11 mouse cellular contexts compared by ENCODE assay signal in the genomic region with DNA sequence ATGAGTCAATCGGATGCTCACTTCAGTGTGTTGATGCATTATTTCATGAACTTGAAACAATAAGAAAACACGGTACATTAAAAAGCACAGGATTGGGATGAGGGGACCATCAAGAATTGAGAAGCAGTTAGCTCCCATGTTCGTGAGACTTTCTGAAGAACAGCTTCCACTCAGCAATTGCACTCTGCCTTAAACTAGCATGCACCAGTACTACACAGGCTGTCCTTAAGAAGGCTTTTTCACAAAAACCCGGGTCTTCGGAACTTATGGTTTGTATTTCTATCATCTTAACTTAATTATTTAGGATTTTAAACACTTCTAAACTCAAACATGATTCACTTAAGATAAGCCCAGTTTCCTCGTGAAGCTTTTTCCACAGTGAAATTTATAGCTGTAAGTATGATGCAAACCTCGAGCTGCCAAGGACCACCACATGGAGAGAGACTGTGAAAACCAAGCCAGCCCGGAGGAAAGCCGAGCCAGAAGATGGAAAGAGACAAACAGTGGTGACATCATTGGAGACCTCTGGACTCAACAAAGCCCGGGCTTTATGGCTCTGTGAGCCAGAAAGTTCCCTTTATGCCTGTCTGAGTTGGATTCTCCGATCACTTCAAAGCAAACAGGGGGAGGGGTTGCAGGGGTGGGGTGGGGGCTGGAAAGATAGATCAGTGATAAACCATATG.
DNase-seq lines count a peak whose midpoint lies in the region; ATAC-seq and TF ChIP-seq lines count a peak whose summit lies in the region.
"Had no signal": no experiment of that assay in that cellular context is flagged by ENCODE, and none has a peak within 500 bp of the region (broad histone marks: within the 10 kb centered on the region; RNA-seq: fewer than 3 reads in every experiment).

No protein-coding gene starts in this region.

- H3K4me1 ChIP-seq in hindbrain, embryonic 15.5 days (replicated peaks) = 0 out of 2 replicates have a peak, but pooled peaks cover 6% of the 10 kb centered on the region
- 0 out of 2 replicates have a peak, but pooled peaks cover 4% of the 10 kb centered on the region for H3K4me1 ChIP-seq in hindbrain, embryonic 14.5 days (replicated peaks; ENCODE audit: control insufficient read depth, insufficient read depth, low read length)
- H3K4me1 ChIP-seq in midbrain, postnatal 0 days (ENCODE audit: insufficient read depth, low read length) = no peaks in the 10 kb centered on the region
- 0 out of 2 replicates have a peak, but pooled peaks cover 3% of the 10 kb centered on the region for H3K4me1 ChIP-seq in midbrain, embryonic 16.5 days (ENCODE audit: control insufficient read depth, insufficient read depth, low read length)
- no peaks in the 10 kb centered on the region for H3K4me1 ChIP-seq in stomach, embryonic 15.5 days
- H3K4me1 ChIP-seq: liver, embryonic 15.5 days; neural tube, embryonic 12.5 days had no signal

- 57% methylated on average over 11 of the region's 11 CpGs for WGBS in hindbrain, embryonic 15.5 days
- WGBS in hindbrain, embryonic 14.5 days = 61% methylated on average over 11 of the region's 11 CpGs
- 55% methylated on average over 11 of the region's 11 CpGs for WGBS in midbrain, postnatal 0 days
- 56% methylated on average over 11 of the region's 11 CpGs for WGBS in midbrain, embryonic 16.5 days
- 41% methylated on average over 11 of the region's 11 CpGs for WGBS in stomach, embryonic 15.5 days

- 0 out of 2 replicates have a peak, but pooled peaks have one; percentile 66 for ATAC-seq in hindbrain, embryonic 15.5 days (ENCODE audit: low FRiP score, low read depth)
- ATAC-seq in hindbrain, embryonic 14.5 days (ENCODE audit: low FRiP score) = no peak
- ATAC-seq in midbrain, postnatal 0 days (ENCODE audit: low FRiP score) = no peak
- no peak for ATAC-seq in midbrain, embryonic 16.5 days
- peak; percentile 70; the same call in 1 of the 2 replicates for ATAC-seq in stomach, embryonic 15.5 days (ENCODE audit: insufficient read depth, low FRiP score, low read depth)

- H3K36me3 ChIP-seq in hindbrain, embryonic 15.5 days = no peaks in the 10 kb centered on the region
- H3K36me3 ChIP-seq in hindbrain, embryonic 14.5 days (replicated peaks; ENCODE audit: control insufficient read depth, insufficient read depth) = no peaks in the 10 kb centered on the region
- no peaks in the 10 kb centered on the region for H3K36me3 ChIP-seq in midbrain, postnatal 0 days (ENCODE audit: insufficient read depth, low read length)
- H3K36me3 ChIP-seq in midbrain, embryonic 16.5 days (ENCODE audit: control insufficient read depth, insufficient read depth, low read length) = no peaks in the 10 kb centered on the region
- no peaks in the 10 kb centered on the region for H3K36me3 ChIP-seq in stomach, embryonic 15.5 days
- H3K36me3 ChIP-seq: liver, embryonic 15.5 days; neural tube, embryonic 12.5 days had no signal

- H3K27me3 ChIP-seq in hindbrain, embryonic 15.5 days = no peaks in the 10 kb centered on the region
- H3K27me3 ChIP-seq in hindbrain, embryonic 14.5 days (ENCODE audit: control insufficient read depth, insufficient read depth, low read length) = no peaks in the 10 kb centered on the region
- no peaks in the 10 kb centered on the region for H3K27me3 ChIP-seq in midbrain, postnatal 0 days (ENCODE audit: insufficient read depth, low read length)
- no peaks in the 10 kb centered on the region for H3K27me3 ChIP-seq in midbrain, embryonic 16.5 days (ENCODE audit: control insufficient read depth, insufficient read depth, low read depth, low read length)
- H3K27me3 ChIP-seq in stomach, embryonic 15.5 days (replicated peaks) = no peaks in the 10 kb centered on the region
- H3K27me3 ChIP-seq: liver, embryonic 15.5 days; neural tube, embryonic 12.5 days had no signal

- H3K27ac ChIP-seq in hindbrain, embryonic 15.5 days (replicated peaks) = no peak overlapping the region
- H3K27ac ChIP-seq in hindbrain, embryonic 14.5 days = no peak overlapping the region
- H3K27ac ChIP-seq in midbrain, postnatal 0 days (ENCODE audit: low read depth, low read length) = no peak overlapping the region
- H3K27ac ChIP-seq in midbrain, embryonic 16.5 days (ENCODE audit: low read length) = no peak overlapping the region
- no peak overlapping the region for H3K27ac ChIP-seq in stomach, embryonic 15.5 days
- H3K27ac ChIP-seq: layer of hippocampus, adult 2 months; liver, embryonic 15.5 days; neural tube, embryonic 12.5 days had no signal

- DNase-seq in adrenal gland, postnatal 10 days = peak; percentile 16
- DNase-seq in adrenal gland, postnatal 36 days = no peak
- DNase-seq in hindbrain, embryonic 14.5 days (ENCODE audit: low spot score) = no peak
- peak; percentile 49 for DNase-seq in midbrain, postnatal 0 days (ENCODE audit: low spot score)
- DNase-seq in layer of hippocampus, adult 9-10 months (ENCODE audit: low spot score) = no peak

- H3K4me2 ChIP-seq in hindbrain, embryonic 15.5 days = no peak overlapping the region
- H3K4me2 ChIP-seq in hindbrain, embryonic 14.5 days (replicated peaks) = no peak overlapping the region
- no peak overlapping the region for H3K4me2 ChIP-seq in midbrain, postnatal 0 days (ENCODE audit: low read depth, low read length, poor library complexity, severe bottlenecking)
- H3K4me2 ChIP-seq in midbrain, embryonic 16.5 days (ENCODE audit: low read length) = no peak overlapping the region
- no peak overlapping the region for H3K4me2 ChIP-seq in stomach, embryonic 15.5 days
- H3K4me2 ChIP-seq: liver, embryonic 15.5 days; neural tube, embryonic 12.5 days had no signal

- H3K9ac ChIP-seq in hindbrain, embryonic 15.5 days = no peak overlapping the region
- no peak overlapping the region for H3K9ac ChIP-seq in hindbrain, embryonic 14.5 days
- H3K9ac ChIP-seq in midbrain, postnatal 0 days (replicated peaks; ENCODE audit: low read length, poor library complexity, severe bottlenecking) = no peak overlapping the region
- no peak overlapping the region for H3K9ac ChIP-seq in midbrain, embryonic 16.5 days (ENCODE audit: low read depth, low read length)
- no peak overlapping the region for H3K9ac ChIP-seq in stomach, embryonic 15.5 days
- H3K9ac ChIP-seq: liver, embryonic 15.5 days; neural tube, embryonic 12.5 days had no signal

- no peaks in the 10 kb centered on the region for H3K9me3 ChIP-seq in hindbrain, embryonic 15.5 days
- no peaks in the 10 kb centered on the region for H3K9me3 ChIP-seq in hindbrain, embryonic 14.5 days (ENCODE audit: control insufficient read depth, low read length)
- no peaks in the 10 kb centered on the region for H3K9me3 ChIP-seq in midbrain, postnatal 0 days (ENCODE audit: low read length)
- H3K9me3 ChIP-seq in midbrain, embryonic 16.5 days (replicated peaks; ENCODE audit: control insufficient read depth, low read length, poor library complexity, severe bottlenecking) = no peaks in the 10 kb centered on the region
- no peaks in the 10 kb centered on the region for H3K9me3 ChIP-seq in stomach, embryonic 15.5 days
- H3K9me3 ChIP-seq: liver, embryonic 15.5 days; neural tube, embryonic 12.5 days had no signal

- H3K4me3 ChIP-seq in hindbrain, embryonic 15.5 days = no peak overlapping the region
- H3K4me3 ChIP-seq in hindbrain, embryonic 14.5 days (replicated peaks; ENCODE audit: low read length) = no peak overlapping the region
- no peak overlapping the region for H3K4me3 ChIP-seq in midbrain, postnatal 0 days (ENCODE audit: low read depth, low read length)
- H3K4me3 ChIP-seq in midbrain, embryonic 16.5 days (ENCODE audit: low read depth, low read length) = no peak overlapping the region
- H3K4me3 ChIP-seq in stomach, embryonic 15.5 days (replicated peaks) = no peak overlapping the region
- H3K4me3 ChIP-seq: layer of hippocampus, adult 2 months; liver, embryonic 15.5 days; neural tube, embryonic 12.5 days had no signal

- TF ChIP-seq CTCF in midbrain, postnatal 0 days (IDR thresholded peaks at IDR 0.05) = no peak

Comparison
In these comparisons a context has a peak if more than half of its experiments do, and no peak if none do; other contexts are left out.
1. DNase-seq: peak in adrenal gland, postnatal 10 days (single experiment) and midbrain, postnatal 0 days (single experiment); none in adrenal gland, postnatal 36 days (0 of 2), hindbrain, embryonic 14.5 days (single experiment) and layer of hippocampus, adult 9-10 months (single experiment).
2. ATAC-seq: peak in hindbrain, embryonic 15.5 days (single experiment) and stomach, embryonic 15.5 days (single experiment); none in hindbrain, embryonic 14.5 days (single experiment), midbrain, postnatal 0 days (single experiment) and midbrain, embryonic 16.5 days (single experiment).